Mouse (Mus musculus) liver, embryonic 16.5 days (tissue): ENCODE results near the gene Col11a1. TPM values are rescaled to one million over a fixed set of nuclear protein-coding genes. Genes with fewer than 3 reads are reported as not detected.

ENCODE experiments used
- ATAC-seq: fragments of 200-750 bp; cut with Nextera tagmentation; 2 replicates; pipeline ENCODE4 v1.8.0; 2017; ENCODE audit warnings: low read depth, mild to moderate bottlenecking, moderate number of reproducible peaks, moderate library complexity
- H3K27ac ChIP-seq: fragments of 300-500 bp; sonication (generic); 2 replicates; pipeline ENCODE4 v1.5.1; 2014; ENCODE audit warnings: mild to moderate bottlenecking, low read length
- H3K27me3 ChIP-seq: fragments of 300-500 bp; sonication (generic); 2 replicates; pipeline ENCODE4 v1.6.1; 2014; ENCODE audit warnings: low read depth, low read length, mixed read lengths; ENCODE audit not compliant: control insufficient read depth, insufficient read depth
- H3K36me3 ChIP-seq: fragments of 300-500 bp; sonication (generic); 2 replicates; pipeline ENCODE4 v1.6.1; 2014; ENCODE audit warnings: mild to moderate bottlenecking; ENCODE audit not compliant: control insufficient read depth, insufficient read depth
- H3K4me1 ChIP-seq: fragments of 300-500 bp; sonication (generic); 2 replicates; pipeline ENCODE4 v1.6.1; 2014; ENCODE audit warnings: low read depth, low read length, mixed read lengths; ENCODE audit not compliant: control insufficient read depth
- H3K4me2 ChIP-seq: fragments of 300-500 bp; sonication (generic); 2 replicates; pipeline ENCODE4 v1.6.1; 2014; ENCODE audit warnings: low read depth, low read length, mixed read lengths
- H3K4me3 ChIP-seq: fragments of 300-500 bp; sonication (generic); 2 replicates; pipeline ENCODE4 v1.5.1; 2014; ENCODE audit warnings: low read depth, mild to moderate bottlenecking, low read length
- H3K9ac ChIP-seq: fragments of 300-500 bp; sonication (generic); 2 replicates; pipeline ENCODE4 v1.6.1; 2014; ENCODE audit warnings: low read depth, low read length
- H3K9me3 ChIP-seq: fragments of 300-500 bp; sonication (generic); replicated peaks from 2 replicates; pipeline ENCODE4 v1.6.1; 2016; ENCODE audit warnings: low read length; ENCODE audit not compliant: control insufficient read depth
- WGBS: fragments of 180-500 bp; shearing (Covaris S2); extraction: QIAGEN DNeasy Blood & Tissue Kit; methylation state at CpG from one replicate; pipeline ENCODE4 v1.1.7; 2014; ENCODE audit not compliant: insufficient replicate concordance; 5-methylcytosine and 5-hydroxymethylcytosine counted together
- polyA plus RNA-seq: library from polyadenylated mRNA; unstranded; fragments of >200 nt; fragmentation: Nextera tagmentation; extraction: Ambion mirVana; gene quantifications from 2 replicates; pipeline ENCODE4 v1.2.1, GENCODE M21; 2015

Col11a1 gene
- polyA plus RNA-seq, 1 experiment from 2014 or later: 2.0 TPM

GRCm38 (mm10) chr3:114099335-114099734, 69.0 kb downstream of the Col11a1 start:
- Histone ChIP-seq H3K9ac (no peak overlapping the region), H3K4me2 (no peak overlapping the region), H3K27me3 (no peaks in the 10 kb centered on the region), H3K4me3 (no peak overlapping the region), H3K27ac (no peak overlapping the region), H3K36me3 (no peaks in the 10 kb centered on the region), H3K9me3 (no peaks in the 10 kb centered on the region), H3K4me1 (no peaks in the 10 kb centered on the region)
- ATAC-seq: no peak
- WGBS: 33% methylated on average over 7 of the region's 7 CpGs

- H3K4me2 ChIP-seq: no peak overlapping the region
- H3K4me3 ChIP-seq: no peak overlapping the region
- H3K27ac ChIP-seq: no peak overlapping the region
- H3K9ac ChIP-seq: no peak overlapping the region
- WGBS: 23% methylated on average over 7 of the region's 7 CpGs
- H3K27me3 ChIP-seq: no peaks in the 10 kb centered on the region
- ATAC-seq: no peak
- H3K36me3 ChIP-seq: no peaks in the 10 kb centered on the region
- H3K9me3 ChIP-seq: no peaks in the 10 kb centered on the region
- H3K4me1 ChIP-seq: no peaks in the 10 kb centered on the region
Measured at GRCm38 (mm10) chr3:114107099-114107498, 76.8 kb downstream of the Col11a1 start.

GRCm38 (mm10) chr3:114147140-114147539, 116.8 kb downstream of the Col11a1 start:
- Histone ChIP-seq H3K36me3 (no peaks in the 10 kb centered on the region), H3K27ac (no peak overlapping the region), H3K27me3 (no peaks in the 10 kb centered on the region), H3K9me3 (no peaks in the 10 kb centered on the region), H3K4me2 (no peak overlapping the region), H3K4me3 (no peak overlapping the region), H3K9ac (no peak overlapping the region), H3K4me1 (no peaks in the 10 kb centered on the region)
- no peak for ATAC-seq
- WGBS: 17% methylated on average over 3 of the region's 3 CpGs

GRCm38 (mm10) chr3:114197964-114198750, 167.8 kb downstream of the Col11a1 start:
- 70% methylated on average over 6 of the region's 6 CpGs for WGBS
- Histone ChIP-seq H3K9ac (no peak overlapping the region), H3K27me3 (no peaks in the 10 kb centered on the region), H3K36me3 (no peaks in the 10 kb centered on the region), H3K27ac (no peak overlapping the region), H3K4me2 (no peak overlapping the region), H3K9me3 (no peaks in the 10 kb centered on the region), H3K4me1 (no peaks in the 10 kb centered on the region), H3K4me3 (no peak overlapping the region)
- ATAC-seq: no peak

- 63% methylated on average over 4 of the region's 4 CpGs for WGBS
- no peak overlapping the region for H3K9ac ChIP-seq
- no peaks in the 10 kb centered on the region for H3K36me3 ChIP-seq
- no peaks in the 10 kb centered on the region for H3K9me3 ChIP-seq
- H3K4me3 ChIP-seq: no peak overlapping the region
- no peak overlapping the region for H3K27ac ChIP-seq
- H3K27me3 ChIP-seq: no peaks in the 10 kb centered on the region
- no peak for ATAC-seq
- no peaks in the 10 kb centered on the region for H3K4me1 ChIP-seq
- H3K4me2 ChIP-seq: no peak overlapping the region
Measured at GRCm38 (mm10) chr3:114212255-114212654, 181.9 kb downstream of the Col11a1 start.

GRCm38 (mm10) chr3:114216105-114216504, 185.8 kb downstream of the Col11a1 start:
- Histone ChIP-seq H3K4me2 (no peak overlapping the region), H3K4me3 (no peak overlapping the region), H3K27ac (no peak overlapping the region), H3K36me3 (no peaks in the 10 kb centered on the region), H3K9me3 (no peaks in the 10 kb centered on the region), H3K4me1 (no peaks in the 10 kb centered on the region), H3K9ac (no peak overlapping the region), H3K27me3 (no peaks in the 10 kb centered on the region)
- WGBS: 59% methylated on average over 5 of the region's 5 CpGs
- no peak for ATAC-seq

- H3K9me3 ChIP-seq: no peaks in the 10 kb centered on the region
- no peak overlapping the region for H3K4me3 ChIP-seq
- H3K27ac ChIP-seq: no peak overlapping the region
- H3K4me2 ChIP-seq: no peak overlapping the region
- no peaks in the 10 kb centered on the region for H3K4me1 ChIP-seq
- no peak overlapping the region for H3K9ac ChIP-seq
- no peaks in the 10 kb centered on the region for H3K36me3 ChIP-seq
- WGBS: 27% methylated on average over 1 of the region's 1 CpGs
- no peaks in the 10 kb centered on the region for H3K27me3 ChIP-seq
- no peak for ATAC-seq
Measured at GRCm38 (mm10) chr3:114229501-114229900, 199.2 kb downstream of the Col11a1 start.
